11 mouse cellular contexts compared by ENCODE assay signal in genomic region chr14:55096573-55097087, GRCm38 (mm10). TPM values are rescaled to one million over a fixed set of nuclear protein-coding genes. Genes with fewer than 3 reads are reported as not detected.
A peak's percentile ranks its signal among the peaks of the same experiment; 100 is the strongest.
DNase-seq lines count a peak whose midpoint lies in the region; ATAC-seq and TF ChIP-seq lines count a peak whose summit lies in the region.
"Had no signal": no experiment of that assay in that cellular context is flagged by ENCODE, and none has a peak within 500 bp of the region (broad histone marks: within the 10 kb centered on the region; RNA-seq: fewer than 3 reads in every experiment).

No protein-coding gene starts in this region.

- H3K9me3 ChIP-seq in liver, embryonic 12.5 days (replicated peaks): no peaks in the 10 kb centered on the region
- H3K9me3 ChIP-seq in liver, postnatal 0 days (ENCODE audit: low read length): no peaks in the 10 kb centered on the region
- no peaks in the 10 kb centered on the region for H3K9me3 ChIP-seq in embryonic facial prominence, embryonic 14.5 days (ENCODE audit: control insufficient read depth, low read length)

- WGBS in liver, embryonic 12.5 days (ENCODE audit: insufficient replicate concordance): 68% methylated on average over 9 of the region's 9 CpGs
- WGBS in liver, postnatal 0 days (ENCODE audit: insufficient replicate concordance): 76% methylated on average over 9 of the region's 9 CpGs
- 52% methylated on average over 9 of the region's 9 CpGs for WGBS in embryonic facial prominence, embryonic 14.5 days

- no peak for TF ChIP-seq CTCF in liver, postnatal 0 days (IDR thresholded peaks at IDR 0.05; ENCODE audit: low read depth)

- H3K4me1 ChIP-seq in liver, embryonic 12.5 days: peaks cover 43% of the 10 kb centered on the region
- peaks cover 20% of the 10 kb centered on the region for H3K4me1 ChIP-seq in liver, postnatal 0 days (ENCODE audit: insufficient read depth)
- H3K4me1 ChIP-seq in embryonic facial prominence, embryonic 14.5 days (ENCODE audit: control insufficient read depth, insufficient read depth, low read length): peaks cover 13% of the 10 kb centered on the region

- no peak for DNase-seq in liver, postnatal 0 days
- no peak for DNase-seq in embryonic facial prominence, embryonic 14.5 days (ENCODE audit: low spot score)
- DNase-seq in induced T-regulatory cell, adult 2 months (ENCODE audit: low read depth): peak; percentile 52
- peak; percentile 53 for DNase-seq in retina, embryonic 14.5 days (ENCODE audit: low spot score)
- no peak for DNase-seq in gastrocnemius, postnatal 10 days
- DNase-seq in adrenal gland, adult (ENCODE audit: inconsistent age in 2 of 2, low spot score in 1 of 2): no peak
- DNase-seq: heart, postnatal 14 days had no signal

- no peaks in the 10 kb centered on the region for H3K27me3 ChIP-seq in liver, embryonic 12.5 days (replicated peaks)
- no peaks in the 10 kb centered on the region for H3K27me3 ChIP-seq in liver, postnatal 0 days (ENCODE audit: insufficient read depth, low read length)
- H3K27me3 ChIP-seq in embryonic facial prominence, embryonic 14.5 days (replicated peaks; ENCODE audit: control insufficient read depth, insufficient read depth, low read length): no peaks in the 10 kb centered on the region
- H3K27me3 ChIP-seq: Patski had no signal

- H3K9ac ChIP-seq in liver, embryonic 12.5 days: no peak overlapping the region
- no peak overlapping the region for H3K9ac ChIP-seq in liver, postnatal 0 days (replicated peaks)
- peak overlapping the region; percentile 40 for H3K9ac ChIP-seq in embryonic facial prominence, embryonic 14.5 days (ENCODE audit: low read depth, low read length)

- no peak overlapping the region for H3K4me3 ChIP-seq in liver, embryonic 12.5 days
- H3K4me3 ChIP-seq in liver, postnatal 0 days (ENCODE audit: low read depth, low read length): no peak overlapping the region
- H3K4me3 ChIP-seq in embryonic facial prominence, embryonic 14.5 days (ENCODE audit: low read depth, low read length): no peak overlapping the region

- H3K36me3 ChIP-seq in liver, embryonic 12.5 days: peaks cover 41% of the 10 kb centered on the region
- H3K36me3 ChIP-seq in liver, postnatal 0 days (replicated peaks; ENCODE audit: insufficient read depth, low read length): peaks cover 23% of the 10 kb centered on the region
- peaks cover 17% of the 10 kb centered on the region; the same call in 1 of the 2 replicates for H3K36me3 ChIP-seq in embryonic facial prominence, embryonic 14.5 days (ENCODE audit: control insufficient read depth, insufficient read depth, low read length)

- H3K27ac ChIP-seq in liver, embryonic 12.5 days: no peak overlapping the region
- no peak overlapping the region for H3K27ac ChIP-seq in liver, postnatal 0 days (ENCODE audit: low read depth)
- no peak overlapping the region for H3K27ac ChIP-seq in embryonic facial prominence, embryonic 14.5 days (replicated peaks; ENCODE audit: low read depth, low read length)

- ATAC-seq in liver, embryonic 12.5 days: no peak
- no peak for ATAC-seq in liver, postnatal 0 days
- ATAC-seq in embryonic facial prominence, embryonic 14.5 days (ENCODE audit: low read depth): no peak
- no peak for ATAC-seq in granulocyte monocyte progenitor cell, adult 5-6 weeks (replicated peaks; ENCODE audit: poor library complexity, severe bottlenecking)
- ATAC-seq: Patski had no signal

- 0 out of 2 replicates have a peak overlapping the region, but pooled peaks have one; percentile 8 for H3K4me2 ChIP-seq in liver, embryonic 12.5 days
- H3K4me2 ChIP-seq in liver, postnatal 0 days (ENCODE audit: low read depth, low read length): no peak overlapping the region
- H3K4me2 ChIP-seq in embryonic facial prominence, embryonic 14.5 days (ENCODE audit: low read depth, low read length): 0 out of 2 replicates have a peak overlapping the region, but pooled peaks have one; percentile 10

- TF ChIP-seq EP300 in liver, postnatal 0 days (IDR thresholded peaks at IDR 0.05; ENCODE audit: low read depth): no peak

RNA-seq across cellular contexts. Expression of gene Thtpa, which starts 2.0 kb away (rescaled TPM):
- 6.9 TPM in 2 replicates for polyA plus RNA-seq in liver, embryonic 12.5 days (2016; fragmentation: Nextera tagmentation; extraction: Ambion mirVana)
- polyA plus RNA-seq in liver, postnatal 0 days (2015; fragmentation: Nextera tagmentation; extraction: Ambion mirVana): 5.9 and 7.0 TPM in 2 replicates
- polyA plus RNA-seq in embryonic facial prominence, embryonic 14.5 days (2014; fragmentation: Nextera tagmentation; extraction: Ambion mirVana): 16.7 and 22.6 TPM in 2 replicates
- total RNA-seq in gastrocnemius, postnatal 10 days (2021): 10 to 100 TPM; 12.8 to 13.9 TPM
- total RNA-seq in granulocyte monocyte progenitor cell, adult 5-6 weeks (2014; fragmentation: Nextera tagmentation): 11.9 and 16.2 TPM in 2 replicates
- 10.0 and 13.0 TPM in 2 replicates for total RNA-seq in granulocyte monocyte progenitor cell, adult 5-6 weeks (2017)

RNA-seq across cellular contexts. Expression of gene Zfhx2, which starts 4.5 kb away (rescaled TPM):
- 2.4 and 2.5 TPM in 2 replicates for polyA plus RNA-seq in liver, embryonic 12.5 days (2016; fragmentation: Nextera tagmentation; extraction: Ambion mirVana)
- polyA plus RNA-seq in liver, postnatal 0 days (2015; fragmentation: Nextera tagmentation; extraction: Ambion mirVana): 0.78 and 1.0 TPM in 2 replicates
- 3.4 and 3.7 TPM in 2 replicates for polyA plus RNA-seq in embryonic facial prominence, embryonic 14.5 days (2014; fragmentation: Nextera tagmentation; extraction: Ambion mirVana)
- 1 to 10 TPM; 1.8 to 3.0 TPM for total RNA-seq in gastrocnemius, postnatal 10 days (2021)
- 3.0 and 5.2 TPM in 2 replicates for total RNA-seq in granulocyte monocyte progenitor cell, adult 5-6 weeks (2014; fragmentation: Nextera tagmentation)
- 0.26 and 0.82 TPM in 2 replicates for total RNA-seq in granulocyte monocyte progenitor cell, adult 5-6 weeks (2017)

RNA-seq across cellular contexts. Expression of gene Ap1g2, which starts 9.8 kb away (rescaled TPM):
- polyA plus RNA-seq in liver, embryonic 12.5 days (2016; fragmentation: Nextera tagmentation; extraction: Ambion mirVana): 34.0 and 34.5 TPM in 2 replicates
- 7.8 and 9.6 TPM in 2 replicates for polyA plus RNA-seq in liver, postnatal 0 days (2015; fragmentation: Nextera tagmentation; extraction: Ambion mirVana)
- polyA plus RNA-seq in embryonic facial prominence, embryonic 14.5 days (2014; fragmentation: Nextera tagmentation; extraction: Ambion mirVana): 15.3 and 17.6 TPM in 2 replicates
- 1 to 10 TPM; 4.6 to 5.0 TPM for total RNA-seq in gastrocnemius, postnatal 10 days (2021)
- total RNA-seq in granulocyte monocyte progenitor cell, adult 5-6 weeks (2014; fragmentation: Nextera tagmentation): 56.6 and 87.9 TPM in 2 replicates
- 12.4 and 15.1 TPM in 2 replicates for total RNA-seq in granulocyte monocyte progenitor cell, adult 5-6 weeks (2017)

RNA-seq across cellular contexts. Expression of gene Jph4, which starts 20.1 kb away (rescaled TPM):
- 0.15 and 0.18 TPM in 2 replicates for polyA plus RNA-seq in liver, embryonic 12.5 days (2016; fragmentation: Nextera tagmentation; extraction: Ambion mirVana)
- polyA plus RNA-seq in liver, postnatal 0 days (2015; fragmentation: Nextera tagmentation; extraction: Ambion mirVana): not detected in 2 replicates
- polyA plus RNA-seq in embryonic facial prominence, embryonic 14.5 days (2014; fragmentation: Nextera tagmentation; extraction: Ambion mirVana): 3.0 and 3.8 TPM in 2 replicates
- total RNA-seq in gastrocnemius, postnatal 10 days (2021): 1 to 10 TPM; 1.5 to 1.6 TPM
- total RNA-seq in granulocyte monocyte progenitor cell, adult 5-6 weeks (2014; fragmentation: Nextera tagmentation): not detected in 2 replicates
- total RNA-seq in granulocyte monocyte progenitor cell, adult 5-6 weeks (2017): not detected in 2 replicates
- polyA plus RNA-seq: erythroblast, embryonic 14.5 days had no signal

Comparison
In these comparisons a context has a peak if more than half of its experiments do, and no peak if none do; other contexts are left out.
1. DNase-seq: peak in induced T-regulatory cell, adult 2 months (single experiment) and retina, embryonic 14.5 days (single experiment); none in liver, postnatal 0 days (single experiment), embryonic facial prominence, embryonic 14.5 days (single experiment), gastrocnemius, postnatal 10 days (single experiment) and adrenal gland, adult (0 of 2).